Mouse (Mus musculus) neural tube, embryonic 14.5 days (tissue): ENCODE measurements around the gene Atg5. TPM values are rescaled to one million over a fixed set of nuclear protein-coding genes. Genes with fewer than 3 reads are reported as not detected.

ENCODE experiments used
- ATAC-seq: fragments of 200-750 bp; cut with Nextera tagmentation; 2 replicates; pipeline ENCODE4 v1.8.0; 2017; ENCODE audit warnings: low read depth, mild to moderate bottlenecking, moderate TSS enrichment, moderate library complexity
- H3K27ac ChIP-seq: fragments of 300-500 bp; sonication (generic); 2 replicates; pipeline ENCODE4 v1.5.1; 2014; ENCODE audit warnings: low read depth, mild to moderate bottlenecking, control low read depth, low read length, moderate library complexity, mixed read lengths
- H3K27me3 ChIP-seq: fragments of 300-500 bp; sonication (generic); 2 replicates; pipeline ENCODE4 v1.6.1; 2014; ENCODE audit warnings: low read length; ENCODE audit not compliant: control insufficient read depth, insufficient read depth
- H3K36me3 ChIP-seq: fragments of 300-500 bp; sonication (generic); 2 replicates; pipeline ENCODE4 v1.6.1; 2014; ENCODE audit warnings: low read length, mixed read lengths; ENCODE audit not compliant: control insufficient read depth, insufficient read depth
- H3K4me1 ChIP-seq: fragments of 300-500 bp; sonication (generic); 2 replicates; pipeline ENCODE4 v1.6.1; 2014; ENCODE audit warnings: low read length; ENCODE audit not compliant: control insufficient read depth, insufficient read depth
- H3K4me2 ChIP-seq: fragments of 300-500 bp; sonication (generic); 2 replicates; pipeline ENCODE4 v1.6.1; 2014; ENCODE audit warnings: mild to moderate bottlenecking, low read depth, low read length, control low read depth
- H3K4me3 ChIP-seq: fragments of 300-500 bp; sonication (generic); 2 replicates; pipeline ENCODE4 v1.5.1; 2014; ENCODE audit warnings: low read depth, low read length, control low read depth, mixed read lengths
- H3K9ac ChIP-seq: fragments of 300-500 bp; sonication (generic); replicated peaks from 2 replicates; pipeline ENCODE4 v1.6.1; 2014; ENCODE audit warnings: low read depth, mild to moderate bottlenecking, control low read depth, low read length, mixed read lengths
- H3K9me3 ChIP-seq: fragments of 300-500 bp; sonication (generic); 2 replicates; pipeline ENCODE4 v1.6.1; 2016; ENCODE audit warnings: low read length; ENCODE audit not compliant: control insufficient read depth
- WGBS: fragments of 180-500 bp; shearing (Covaris S2); extraction: QIAGEN DNeasy Blood & Tissue Kit; methylation state at CpG from one replicate; pipeline ENCODE4 v1.1.7; 2014; 5-methylcytosine and 5-hydroxymethylcytosine counted together
- polyA plus RNA-seq: library from polyadenylated mRNA; unstranded; fragments of >200 nt; fragmentation: Nextera tagmentation; extraction: Ambion mirVana; gene quantifications from 2 replicates; pipeline ENCODE4 v1.2.1, GENCODE M21; 2014

The Atg5 gene
- polyA plus RNA-seq, 1 experiment from 2014 or later, result 48.7 TPM

GRCm38 (mm10) chr10:44269211-44269610 lies 1.1 kb downstream of the Atg5 start:
- Histone ChIP-seq H3K27me3 (no peaks in the 10 kb centered on the region), H3K9ac (no peak overlapping the region), H3K9me3 (no peaks in the 10 kb centered on the region), H3K36me3 (no peaks in the 10 kb centered on the region), H3K27ac (no peak overlapping the region), H3K4me3 (peak overlapping the region; percentile 80), H3K4me1 (peaks cover 12% of the 10 kb centered on the region), H3K4me2 (peak overlapping the region; percentile 53)
- ATAC-seq, result no peak
- WGBS, result 76% methylated on average over 2 of the region's 2 CpGs

GRCm38 (mm10) chr10:44282323-44282722 lies 14.2 kb downstream of the Atg5 start:
- H3K36me3 ChIP-seq, result peaks cover 7% of the 10 kb centered on the region
- no peaks in the 10 kb centered on the region for H3K4me1 ChIP-seq
- no peaks in the 10 kb centered on the region for H3K27me3 ChIP-seq
- no peak for ATAC-seq
- H3K27ac ChIP-seq, result no peak overlapping the region
- H3K9me3 ChIP-seq, result no peaks in the 10 kb centered on the region
- H3K4me3 ChIP-seq, result no peak overlapping the region
- H3K4me2 ChIP-seq, result no peak overlapping the region
- WGBS, result 96% methylated on average over 1 of the region's 1 CpGs
- H3K9ac ChIP-seq, result no peak overlapping the region

DNA sequence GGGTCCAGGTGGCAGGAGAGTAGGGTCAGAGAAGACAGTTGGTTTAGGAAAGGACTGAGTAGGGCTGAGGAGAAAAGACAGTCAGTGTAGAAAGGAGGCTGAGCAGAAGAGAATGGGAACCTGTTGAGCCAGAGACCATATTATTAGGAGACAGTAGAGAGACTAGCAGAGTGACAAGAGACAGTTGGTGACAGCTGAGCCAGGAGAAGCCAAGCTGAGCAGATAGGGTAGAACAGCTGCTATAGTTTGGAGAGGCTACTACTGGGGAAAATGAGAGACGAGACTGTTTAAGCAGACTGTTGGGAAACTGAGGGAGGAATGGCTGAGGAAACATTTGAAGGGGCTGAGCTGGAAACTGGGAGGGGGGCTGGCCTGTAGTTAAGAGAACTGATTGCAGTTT lies 16.9 kb downstream of the Atg5 start:
- WGBS, result 86% methylated on average over 1 of the region's 1 CpGs
- no peak overlapping the region for H3K4me3 ChIP-seq
- H3K27ac ChIP-seq, result no peak overlapping the region
- H3K9ac ChIP-seq, result no peak overlapping the region
- H3K9me3 ChIP-seq, result no peaks in the 10 kb centered on the region
- no peaks in the 10 kb centered on the region for H3K4me1 ChIP-seq
- ATAC-seq, result no peak
- H3K36me3 ChIP-seq, result peaks cover 8% of the 10 kb centered on the region
- H3K4me2 ChIP-seq, result no peak overlapping the region
- no peaks in the 10 kb centered on the region for H3K27me3 ChIP-seq

DNA sequence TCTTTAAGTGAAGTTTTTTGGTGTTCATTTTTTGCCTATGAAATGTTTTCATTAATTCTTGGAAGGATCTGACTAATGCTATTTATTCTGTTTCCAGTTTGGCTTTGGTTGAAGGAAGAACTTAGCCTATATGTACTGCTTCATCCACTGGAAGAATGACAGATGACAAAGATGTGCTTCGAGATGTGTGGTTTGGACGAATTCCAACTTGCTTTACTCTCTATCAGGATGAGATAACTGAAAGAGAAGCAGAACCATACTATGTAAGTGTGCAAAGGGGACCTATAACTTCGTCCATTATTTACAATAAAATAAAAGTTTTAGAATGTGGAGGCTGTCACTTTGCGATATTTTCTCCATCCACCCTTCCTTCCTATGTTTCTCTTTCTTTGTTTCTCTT lies 17.8 kb downstream of the Atg5 start:
- no peaks in the 10 kb centered on the region for H3K27me3 ChIP-seq
- no peak overlapping the region for H3K27ac ChIP-seq
- H3K9me3 ChIP-seq, result no peaks in the 10 kb centered on the region
- ATAC-seq, result no peak
- peaks cover 8% of the 10 kb centered on the region for H3K36me3 ChIP-seq
- H3K4me1 ChIP-seq, result no peaks in the 10 kb centered on the region
- no peak overlapping the region for H3K4me3 ChIP-seq
- 91% methylated on average over 4 of the region's 4 CpGs for WGBS
- no peak overlapping the region for H3K9ac ChIP-seq
- H3K4me2 ChIP-seq, result no peak overlapping the region

DNA sequence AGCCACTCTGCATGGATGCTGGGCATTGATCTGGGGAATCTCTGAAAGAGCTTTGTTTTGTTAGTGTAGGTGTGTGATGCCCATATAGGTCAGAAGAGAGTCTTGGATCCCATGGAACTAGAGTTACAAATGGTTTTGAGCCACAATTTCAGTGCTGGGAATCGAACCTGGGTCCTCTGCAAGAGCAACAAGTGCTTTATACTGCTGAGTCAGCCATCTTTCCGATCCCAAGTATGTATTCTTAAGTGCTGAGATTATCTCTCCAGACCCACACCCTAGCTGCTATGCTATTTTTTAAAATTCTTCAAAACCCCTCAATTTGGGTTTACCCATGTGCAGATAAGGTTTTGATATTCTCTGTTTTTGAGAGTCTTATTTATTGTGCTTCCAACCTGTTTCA lies 22.7 kb downstream of the Atg5 start:
- no peak overlapping the region for H3K27ac ChIP-seq
- WGBS, result 97% methylated on average over 2 of the region's 2 CpGs
- no peaks in the 10 kb centered on the region for H3K9me3 ChIP-seq

GRCm38 (mm10) chr10:44292205-44292604 lies 24.0 kb downstream of the Atg5 start:
- Histone ChIP-seq H3K9me3 (no peaks in the 10 kb centered on the region), H3K27ac (no peak overlapping the region), H3K4me2 (no peak overlapping the region), H3K36me3 (peaks cover 2% of the 10 kb centered on the region; the same call in 1 of the 2 replicates), H3K9ac (no peak overlapping the region), H3K4me3 (no peak overlapping the region), H3K4me1 (no peaks in the 10 kb centered on the region), H3K27me3 (no peaks in the 10 kb centered on the region)
- 62% methylated on average over 3 of the region's 3 CpGs for WGBS
- ATAC-seq, result peak; percentile 58; the same call in 1 of the 2 replicates

More for the DNA sequence above, 22.7 kb downstream of the Atg5 start:
- no peak overlapping the region for H3K4me2 ChIP-seq
- no peaks in the 10 kb centered on the region for H3K4me1 ChIP-seq
- no peak overlapping the region for H3K9ac ChIP-seq
- no peak overlapping the region for H3K4me3 ChIP-seq
- no peak for ATAC-seq
- H3K36me3 ChIP-seq, result peaks cover 8% of the 10 kb centered on the region
- H3K27me3 ChIP-seq, result no peaks in the 10 kb centered on the region

- no peak for ATAC-seq
- Histone ChIP-seq H3K4me1 (no peaks in the 10 kb centered on the region), H3K27me3 (no peaks in the 10 kb centered on the region), H3K9ac (no peak overlapping the region), H3K9me3 (no peaks in the 10 kb centered on the region), H3K4me2 (no peak overlapping the region), H3K27ac (no peak overlapping the region), H3K36me3 (no peaks in the 10 kb centered on the region), H3K4me3 (no peak overlapping the region)
- WGBS, result 86% methylated on average over 9 of the region's 9 CpGs
Observed at GRCm38 (mm10) chr10:44299165-44299564, 31.0 kb downstream of the Atg5 start.

GRCm38 (mm10) chr10:44300078-44300477 lies 31.9 kb downstream of the Atg5 start:
- Histone ChIP-seq H3K36me3 (0 out of 2 replicates have a peak, but pooled peaks cover 2% of the 10 kb centered on the region), H3K27me3 (no peaks in the 10 kb centered on the region), H3K27ac (no peak overlapping the region), H3K9ac (no peak overlapping the region), H3K9me3 (no peaks in the 10 kb centered on the region), H3K4me3 (no peak overlapping the region), H3K4me1 (no peaks in the 10 kb centered on the region), H3K4me2 (no peak overlapping the region)
- WGBS, result 97% methylated on average over 4 of the region's 4 CpGs
- no peak for ATAC-seq

GRCm38 (mm10) chr10:44303648-44304329 lies 35.6 kb downstream of the Atg5 start:
- H3K9me3 ChIP-seq, result no peaks in the 10 kb centered on the region
- no peak overlapping the region for H3K4me2 ChIP-seq
- no peaks in the 10 kb centered on the region for H3K27me3 ChIP-seq
- no peak overlapping the region for H3K27ac ChIP-seq
- ATAC-seq, result no peak
- 95% methylated on average over 15 of the region's 15 CpGs for WGBS
- 0 out of 2 replicates have a peak, but pooled peaks cover 3% of the 10 kb centered on the region for H3K36me3 ChIP-seq
- H3K4me1 ChIP-seq, result no peaks in the 10 kb centered on the region
- no peak overlapping the region for H3K4me3 ChIP-seq
- no peak overlapping the region for H3K9ac ChIP-seq
